Mouse (Mus musculus): ENCODE data around the gene Pbx4. TPM values are rescaled to one million over a fixed set of nuclear protein-coding genes. Genes with fewer than 3 reads are reported as not detected.

Pbx4 gene
- polyA plus RNA-seq (2015; fragmentation: Nextera tagmentation; extraction: Ambion mirVana) = 58.2 and 62.1 TPM in 2 replicates

GRCm38 (mm10) chr8:69832298-69832853 is at the start of gene Pbx4:
Gene Pbx4, plus strand, starts transcription at chr8:69832491.
- H3K4me1 ChIP-seq = peaks cover 26% of the 10 kb centered on the region
- no peaks in the 10 kb centered on the region; the same call in 1 of the 2 replicates for H3K36me3 ChIP-seq (replicated peaks)
- WGBS = under 1% methylated on average over 38 of the region's 38 CpGs
- H3K9ac ChIP-seq = peak within 1 kb of the TSS; percentile 82
- peak within 1 kb of the TSS; percentile 89 for H3K4me2 ChIP-seq
- H3K27ac ChIP-seq = peak within 1 kb of the TSS; percentile 92
- H3K9me3 ChIP-seq = no peaks in the 10 kb centered on the region
- H3K4me3 ChIP-seq = peak within 1 kb of the TSS; percentile 83
- peak; percentile 98 for ATAC-seq (replicated peaks)
- no peaks in the 10 kb centered on the region for H3K27me3 ChIP-seq (replicated peaks)

GRCm38 (mm10) chr8:69789105-69789504 is 43.2 kb upstream of the Pbx4 start:
- Histone ChIP-seq H3K4me1 (peaks cover 28% of the 10 kb centered on the region), H3K27me3 (replicated peaks) (no peaks in the 10 kb centered on the region), H3K36me3 (replicated peaks) (peaks cover 5% of the 10 kb centered on the region), H3K9ac (no peak overlapping the region), H3K27ac (no peak overlapping the region), H3K9me3 (no peaks in the 10 kb centered on the region), H3K4me2 (no peak overlapping the region), H3K4me3 (no peak overlapping the region)
- 94% methylated on average over 5 of the region's 5 CpGs for WGBS
- ATAC-seq (replicated peaks) = no peak

- no peak overlapping the region for H3K4me2 ChIP-seq
- no peak overlapping the region for H3K9ac ChIP-seq
- no peak for ATAC-seq (replicated peaks)
- H3K27ac ChIP-seq = no peak overlapping the region
- no peak overlapping the region for H3K4me3 ChIP-seq
- H3K27me3 ChIP-seq (replicated peaks) = no peaks in the 10 kb centered on the region
- H3K4me1 ChIP-seq = peaks cover 29% of the 10 kb centered on the region
- H3K36me3 ChIP-seq (replicated peaks) = peaks cover 8% of the 10 kb centered on the region
- no peaks in the 10 kb centered on the region for H3K9me3 ChIP-seq
- 73% methylated on average over 5 of the region's 5 CpGs for WGBS
Observed at GRCm38 (mm10) chr8:69789731-69790130, 42.6 kb upstream of the Pbx4 start.

GRCm38 (mm10) chr8:69790364-69790763 is 41.9 kb upstream of the Pbx4 start:
- 41% methylated on average over 11 of the region's 11 CpGs for WGBS
- no peaks in the 10 kb centered on the region for H3K27me3 ChIP-seq (replicated peaks)
- peak overlapping the region; percentile 91 for H3K4me2 ChIP-seq
- peaks cover 29% of the 10 kb centered on the region for H3K4me1 ChIP-seq
- H3K27ac ChIP-seq = peak overlapping the region; percentile 71; the same call in 1 of the 2 replicates
- peaks cover 8% of the 10 kb centered on the region for H3K36me3 ChIP-seq (replicated peaks)
- peak; percentile 28 for ATAC-seq (replicated peaks)
- peak overlapping the region; percentile 100 for H3K4me3 ChIP-seq
- H3K9ac ChIP-seq = peak overlapping the region; percentile 99; the same call in 1 of the 2 replicates
- H3K9me3 ChIP-seq = no peaks in the 10 kb centered on the region

- Histone ChIP-seq H3K9me3 (no peaks in the 10 kb centered on the region), H3K27ac (peak within 1 kb of the TSS; percentile 71), H3K4me1 (peaks cover 29% of the 10 kb centered on the region), H3K27me3 (replicated peaks) (no peaks in the 10 kb centered on the region), H3K4me2 (peak within 1 kb of the TSS; percentile 91), H3K9ac (peak within 1 kb of the TSS; percentile 99), H3K36me3 (replicated peaks) (peaks cover 9% of the 10 kb centered on the region), H3K4me3 (peak within 1 kb of the TSS; percentile 100)
- under 1% methylated on average over 38 of the region's 38 CpGs for WGBS
- peak; percentile 97 for ATAC-seq (replicated peaks)
Observed at GRCm38 (mm10) chr8:69790773-69791367, 41.4 kb upstream of the Pbx4 start, which contains the start of the genes Atp13a1 and Zfp866. Gene Atp13a1, plus strand, starts transcription at chr8:69791163. Gene Zfp866, minus strand, starts transcription at chr8:69791178.

- peaks cover 16% of the 10 kb centered on the region for H3K36me3 ChIP-seq (replicated peaks)
- H3K4me1 ChIP-seq = peaks cover 29% of the 10 kb centered on the region
- peak overlapping the region; percentile 91 for H3K4me2 ChIP-seq
- ATAC-seq (replicated peaks) = peak; percentile 83
- H3K9me3 ChIP-seq = no peaks in the 10 kb centered on the region
- peak overlapping the region; percentile 71 for H3K27ac ChIP-seq
- WGBS = under 1% methylated on average over 48 of the region's 48 CpGs
- H3K9ac ChIP-seq = peak overlapping the region; percentile 99
- peak overlapping the region; percentile 100 for H3K4me3 ChIP-seq
- no peaks in the 10 kb centered on the region for H3K27me3 ChIP-seq (replicated peaks)
Observed at GRCm38 (mm10) chr8:69791415-69792068, 40.7 kb upstream of the Pbx4 start.

GRCm38 (mm10) chr8:69793666-69794065 is 38.6 kb upstream of the Pbx4 start:
- whole genome bisulfite sequencing = 96% methylated on average over 4 of the region's 4 CpGs

GRCm38 (mm10) chr8:69794096-69794495 is 38.2 kb upstream of the Pbx4 start:
- no peaks in the 10 kb centered on the region for H3K9me3 ChIP-seq
- H3K9ac ChIP-seq = no peak overlapping the region
- WGBS = 93% methylated on average over 3 of the region's 3 CpGs
- ATAC-seq (replicated peaks) = no peak
- H3K4me1 ChIP-seq = peaks cover 29% of the 10 kb centered on the region
- H3K36me3 ChIP-seq (replicated peaks) = peaks cover 38% of the 10 kb centered on the region
- H3K27ac ChIP-seq = no peak overlapping the region
- H3K4me2 ChIP-seq = no peak overlapping the region
- no peak overlapping the region for H3K4me3 ChIP-seq
- no peaks in the 10 kb centered on the region for H3K27me3 ChIP-seq (replicated peaks)

More at GRCm38 (mm10) chr8:69793666-69794065, 38.6 kb upstream of the Pbx4 start:
- Histone ChIP-seq H3K36me3 (replicated peaks) (peaks cover 35% of the 10 kb centered on the region), H3K9ac (no peak overlapping the region), H3K4me1 (peaks cover 29% of the 10 kb centered on the region), H3K4me3 (no peak overlapping the region), H3K9me3 (no peaks in the 10 kb centered on the region), H3K4me2 (no peak overlapping the region), H3K27ac (no peak overlapping the region), H3K27me3 (replicated peaks) (no peaks in the 10 kb centered on the region)
- ATAC-seq (replicated peaks) = no peak

- Histone ChIP-seq H3K4me3 (no peak overlapping the region), H3K4me2 (no peak overlapping the region), H3K9me3 (no peaks in the 10 kb centered on the region), H3K36me3 (replicated peaks) (peaks cover 46% of the 10 kb centered on the region), H3K27me3 (replicated peaks) (no peaks in the 10 kb centered on the region), H3K4me1 (peaks cover 29% of the 10 kb centered on the region), H3K9ac (no peak overlapping the region), H3K27ac (no peak overlapping the region)
- WGBS = 98% methylated on average over 6 of the region's 6 CpGs
- ATAC-seq (replicated peaks) = no peak
Observed at GRCm38 (mm10) chr8:69794901-69795300, 37.4 kb upstream of the Pbx4 start.

- 96% methylated on average over 16 of the region's 16 CpGs for WGBS
- Histone ChIP-seq H3K4me2 (no peak overlapping the region), H3K27ac (no peak overlapping the region), H3K4me3 (no peak overlapping the region), H3K36me3 (replicated peaks) (peaks cover 61% of the 10 kb centered on the region), H3K4me1 (peaks cover 22% of the 10 kb centered on the region), H3K9me3 (no peaks in the 10 kb centered on the region), H3K9ac (no peak overlapping the region), H3K27me3 (replicated peaks) (no peaks in the 10 kb centered on the region)
- ATAC-seq (replicated peaks) = no peak
Observed at GRCm38 (mm10) chr8:69796721-69797345, 35.5 kb upstream of the Pbx4 start.

GRCm38 (mm10) chr8:69797661-69798060 is 34.6 kb upstream of the Pbx4 start:
- no peak overlapping the region for H3K27ac ChIP-seq
- no peak for ATAC-seq (replicated peaks)
- H3K27me3 ChIP-seq (replicated peaks) = no peaks in the 10 kb centered on the region
- H3K9me3 ChIP-seq = no peaks in the 10 kb centered on the region
- H3K4me1 ChIP-seq = peaks cover 14% of the 10 kb centered on the region
- H3K9ac ChIP-seq = no peak overlapping the region
- peaks cover 70% of the 10 kb centered on the region for H3K36me3 ChIP-seq (replicated peaks)
- H3K4me3 ChIP-seq = no peak overlapping the region
- 95% methylated on average over 10 of the region's 10 CpGs for WGBS
- no peak overlapping the region for H3K4me2 ChIP-seq

GRCm38 (mm10) chr8:69799261-69799660 is 33.0 kb upstream of the Pbx4 start:
- 90% methylated on average over 8 of the region's 8 CpGs for WGBS

More at GRCm38 (mm10) chr8:69799261-69799660, 33.0 kb upstream of the Pbx4 start:
- H3K9ac ChIP-seq = no peak overlapping the region
- no peak overlapping the region for H3K4me3 ChIP-seq
- H3K9me3 ChIP-seq = no peaks in the 10 kb centered on the region
- H3K36me3 ChIP-seq (replicated peaks) = peaks cover 78% of the 10 kb centered on the region
- no peaks in the 10 kb centered on the region for H3K27me3 ChIP-seq (replicated peaks)
- no peak overlapping the region for H3K4me2 ChIP-seq
- ATAC-seq (replicated peaks) = no peak
- H3K4me1 ChIP-seq = no peaks in the 10 kb centered on the region
- no peak overlapping the region for H3K27ac ChIP-seq
